Mouse (Mus musculus) right cerebral cortex, postnatal 14 days (tissue): Measurements from ENCODE around the gene Cyp4f40.
"Not testable (repeated sequence)": the region's sequence is repeated elsewhere in the genome, so short reads cannot be mapped to it uniquely, and the experiment has no call there.

Source experiments
- DNase-seq: peaks from one replicate; pipeline ENCODE4 v3.0.0; 2022

Gene Cyp4f40

DNA sequence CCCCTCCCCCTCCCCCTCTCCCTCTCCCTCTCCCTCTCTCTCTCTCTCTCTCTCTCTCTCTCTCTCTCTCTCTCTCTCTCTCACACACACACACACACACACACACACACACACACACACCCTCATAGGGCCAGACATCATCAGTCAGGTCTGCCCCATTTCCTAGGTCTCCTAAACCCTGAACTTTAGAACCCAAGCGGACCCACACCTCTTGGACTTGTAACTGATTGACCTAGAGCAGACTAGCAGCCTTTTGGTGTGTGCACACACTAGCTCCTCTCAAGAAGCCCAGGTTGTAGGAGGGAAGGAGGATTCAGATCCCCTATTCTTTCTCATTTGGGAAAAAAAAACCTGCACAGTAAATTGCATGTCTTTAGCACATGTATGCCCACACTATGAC, 63.5 kb downstream of the Cyp4f40 start:
- not testable (repeated sequence) for DNase-seq

- DNase-seq = no peak
Measured at GRCm38 (mm10) chr17:32722771-32723170, 64.1 kb downstream of the Cyp4f40 start.

- DNase-seq = not testable (repeated sequence)
Measured at GRCm38 (mm10) chr17:32726360-32726759, 67.7 kb downstream of the Cyp4f40 start.
